Mouse (Mus musculus): Measurements from ENCODE around the gene Xxylt1. TPM values are rescaled to one million over a fixed set of nuclear protein-coding genes. Genes with fewer than 3 reads are reported as not detected.

The Xxylt1 gene
- total RNA-seq, 2 experiments from 2014 or later: 12.4 to 15.6 TPM

DNA sequence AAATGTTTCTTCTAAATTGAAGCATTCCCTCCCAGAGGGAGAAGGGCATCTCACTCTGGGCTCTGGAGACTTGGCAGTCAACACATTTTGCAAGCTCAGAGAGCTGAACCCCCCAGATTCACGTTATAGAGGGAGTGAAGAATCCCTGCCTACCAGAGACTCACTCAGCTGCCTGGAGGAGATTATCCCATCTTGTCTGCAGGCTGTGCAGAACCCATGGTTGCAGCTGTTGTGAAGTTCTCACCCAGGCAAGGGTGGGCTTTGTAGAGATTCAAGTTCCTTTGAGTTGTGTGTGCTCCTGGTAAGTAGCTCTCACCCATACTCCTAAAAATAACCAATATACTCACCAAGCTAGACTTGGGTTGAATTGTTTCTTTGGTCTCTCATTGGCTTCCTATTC is 132.6 kb downstream of the Xxylt1 start:
- DNase-seq: no peak

DNA sequence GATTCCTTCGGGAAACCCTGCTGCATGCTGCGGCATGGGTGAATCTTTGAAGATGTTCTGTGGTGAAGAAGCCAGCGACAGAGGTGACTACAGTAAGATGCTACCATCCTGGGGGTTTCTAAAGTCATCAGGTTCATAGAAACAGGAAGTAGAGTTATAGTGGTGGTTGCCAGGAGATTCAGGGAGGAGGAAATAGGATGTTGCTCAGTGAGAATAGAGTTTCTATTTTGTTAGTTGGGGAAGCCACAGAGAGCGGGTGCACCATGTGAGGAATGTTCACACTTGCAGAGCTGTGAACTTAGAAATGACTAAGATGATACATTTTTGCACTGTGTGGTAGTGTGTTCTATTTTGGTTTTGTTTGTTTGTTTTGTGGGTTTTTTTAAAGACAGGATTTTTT is 133.0 kb downstream of the Xxylt1 start:
- DNase-seq: no peak

DNA sequence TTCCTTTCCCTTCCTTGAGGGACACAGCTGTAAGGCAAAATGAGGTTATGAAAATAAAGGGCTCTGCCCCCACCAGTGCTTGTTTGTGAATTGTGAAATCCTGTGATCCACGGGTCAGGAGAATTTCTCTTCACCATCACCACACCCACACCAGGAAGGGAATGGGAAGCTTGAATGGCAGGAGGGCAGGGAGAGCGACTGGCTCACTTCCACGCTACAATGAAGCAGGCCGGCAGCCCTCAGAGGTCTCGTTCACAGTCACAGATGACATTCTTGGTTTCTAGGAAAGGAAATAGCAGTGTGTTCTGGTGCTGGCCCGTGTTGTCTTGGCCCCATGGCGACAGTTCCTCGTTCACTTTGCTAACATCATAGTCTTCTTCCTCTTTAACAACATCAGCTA is 136.3 kb downstream of the Xxylt1 start:
- DNase-seq: no peak

GRCm38 (mm10) chr16:30943919-30944318 is 137.3 kb downstream of the Xxylt1 start:
- no peak for DNase-seq

DNA sequence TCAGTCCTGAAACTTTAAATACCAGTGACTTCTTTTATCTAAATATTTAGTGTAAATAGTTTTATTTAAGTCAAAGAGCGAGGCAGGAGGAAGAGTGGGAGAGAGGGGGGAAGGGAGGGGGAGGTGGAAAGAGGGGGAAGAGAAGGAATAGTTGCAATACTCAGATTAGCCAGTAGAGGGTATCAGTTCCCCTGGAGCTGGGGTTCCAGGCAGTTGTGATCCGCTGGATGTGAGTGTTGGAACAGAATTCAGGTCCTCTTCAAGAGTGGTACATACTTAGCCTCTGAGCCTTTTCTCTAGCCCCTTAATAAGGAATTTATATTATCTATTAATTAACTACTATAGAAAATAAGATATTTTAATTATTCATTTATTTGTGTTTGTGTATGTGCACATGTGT is 140.5 kb downstream of the Xxylt1 start:
- no peak for DNase-seq

DNA sequence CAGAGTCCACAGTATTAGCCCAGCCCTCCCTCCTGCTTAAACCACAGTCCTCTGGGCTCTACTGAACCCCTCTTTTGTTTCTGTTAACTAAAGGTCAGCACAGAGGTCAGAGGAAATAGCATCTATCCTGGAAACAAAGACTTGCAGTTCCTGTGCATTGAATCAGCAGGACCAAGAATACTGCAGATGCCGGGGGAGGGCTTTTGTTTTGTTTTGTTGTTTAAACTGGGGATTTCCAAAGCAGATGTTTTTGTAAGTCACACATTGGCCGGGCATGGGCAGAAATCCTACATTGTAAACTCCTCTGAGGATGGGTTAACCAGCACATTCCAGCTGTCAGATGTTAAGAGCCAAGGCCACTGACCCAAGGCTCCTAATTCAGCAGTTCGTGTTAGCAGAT is 141.3 kb downstream of the Xxylt1 start:
- DNase-seq: no peak

GRCm38 (mm10) chr16:30939210-30939609 is 142.0 kb downstream of the Xxylt1 start:
- no peak for DNase-seq

- DNase-seq: no peak
These were observed 142.6 kb downstream of the Xxylt1 start for GRCm38 (mm10) chr16:30938664-30939063.

GRCm38 (mm10) chr16:30937665-30938064 is 143.6 kb downstream of the Xxylt1 start:
- no peak for DNase-seq

GRCm38 (mm10) chr16:30936471-30936870 is 144.8 kb downstream of the Xxylt1 start:
- no peak for DNase-seq

- DNase-seq: no peak
These were observed 145.2 kb downstream of the Xxylt1 start for GRCm38 (mm10) chr16:30936012-30936461.

DNA sequence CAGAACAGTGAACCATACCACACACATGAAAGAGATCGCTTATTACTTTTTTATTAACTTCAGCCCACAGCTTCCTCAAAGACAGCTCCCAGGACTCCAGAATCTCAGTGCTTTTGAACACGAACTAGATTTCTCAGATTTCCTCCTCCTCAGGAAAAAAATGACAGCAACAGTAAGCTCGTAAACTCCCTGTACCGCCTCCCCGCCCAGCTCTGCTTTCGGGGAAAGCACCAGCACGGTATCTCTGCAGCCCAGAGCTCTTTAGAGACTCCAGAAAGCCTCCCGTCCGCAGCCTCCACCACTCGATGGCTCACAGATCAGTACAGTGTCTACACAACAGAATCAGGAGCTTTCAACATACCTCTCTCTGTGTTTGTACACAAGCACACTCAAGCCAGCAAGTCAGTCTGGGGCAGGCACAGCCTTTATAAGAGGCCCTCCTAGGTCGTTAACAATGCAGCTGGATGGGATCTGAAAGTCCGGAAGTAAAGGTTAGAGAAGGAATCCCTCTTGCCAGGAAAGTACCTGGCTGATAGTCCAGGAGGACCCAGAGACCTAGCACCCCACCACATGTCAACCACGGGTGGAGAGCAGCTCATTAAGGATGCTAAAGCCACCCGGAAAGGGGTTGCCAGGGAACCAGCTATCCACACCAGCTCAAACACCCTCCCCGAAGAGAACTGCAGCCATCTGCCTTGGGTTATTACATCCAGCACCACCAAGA is 146.1 kb downstream of the Xxylt1 start:
- DNase-seq: peak; percentile 19

DNA sequence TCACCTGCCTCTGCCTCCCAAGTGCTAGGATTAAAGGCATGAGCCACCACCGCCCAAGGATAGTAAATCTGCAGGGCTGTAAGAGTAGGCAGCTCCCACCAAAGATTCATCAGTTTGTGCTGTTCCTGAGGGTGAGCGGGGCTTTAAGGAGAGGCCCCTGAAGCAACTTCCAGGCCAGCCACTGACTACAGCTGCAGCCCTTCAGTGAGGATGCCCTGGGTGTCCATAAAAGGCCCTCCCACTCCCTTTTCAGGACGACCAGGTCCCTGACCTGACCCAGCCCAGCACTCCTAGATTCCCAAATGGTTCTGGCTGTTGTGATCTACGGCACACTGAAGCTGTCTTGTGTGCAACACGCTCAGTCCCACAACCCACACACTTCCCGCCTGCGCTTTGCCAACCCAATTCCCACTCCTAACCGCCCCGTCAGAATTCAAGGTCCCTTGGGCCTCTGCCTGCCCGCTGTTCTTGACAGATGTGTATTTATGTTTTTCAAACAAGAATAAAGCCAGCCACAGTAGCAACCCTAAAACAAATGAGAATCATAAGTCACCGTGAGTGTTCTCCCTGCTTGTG is 146.9 kb downstream of the Xxylt1 start:
- DNase-seq: peak; percentile 53

GRCm38 (mm10) chr16:30933366-30933765 is 147.9 kb downstream of the Xxylt1 start:
- no peak for DNase-seq

- DNase-seq: no peak
These were observed 148.4 kb downstream of the Xxylt1 start for GRCm38 (mm10) chr16:30932791-30933190.

GRCm38 (mm10) chr16:30932196-30932595 is 149.0 kb downstream of the Xxylt1 start:
- no peak for DNase-seq

- DNase-seq: no peak
These were observed 152.1 kb downstream of the Xxylt1 start for GRCm38 (mm10) chr16:30929165-30929564.

DNA sequence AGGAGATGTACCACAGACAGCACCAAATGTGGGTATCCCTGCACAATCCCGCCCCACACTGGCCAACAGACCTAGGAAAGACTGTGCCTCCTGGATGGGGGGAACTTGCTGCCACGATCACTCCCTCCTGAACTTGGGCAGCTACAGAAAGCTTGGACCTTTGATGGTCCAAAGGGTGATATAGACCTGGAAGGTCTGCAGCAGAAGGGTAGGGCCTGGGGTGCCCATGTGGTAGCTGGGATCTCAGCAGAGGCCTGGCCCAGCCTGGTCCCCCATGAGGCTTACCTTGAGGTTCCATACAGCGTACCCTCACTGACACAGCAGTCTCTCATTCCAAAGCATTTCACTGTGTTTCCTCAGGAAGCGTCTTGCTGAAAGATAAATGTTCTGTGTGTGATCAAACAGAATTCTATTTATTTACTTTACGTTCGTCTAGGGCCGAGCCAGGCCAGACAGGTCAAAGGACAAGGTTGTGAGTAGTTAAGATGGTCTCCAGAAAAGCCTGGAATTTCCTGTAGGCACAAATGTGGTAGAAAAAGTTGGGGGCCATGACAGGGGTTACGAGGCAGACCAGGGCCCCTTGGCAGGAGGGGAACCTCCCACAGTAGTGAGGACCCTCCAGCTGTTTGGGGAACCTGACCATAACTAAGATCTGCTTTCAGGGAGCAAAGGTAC is 153.0 kb downstream of the Xxylt1 start:
- no peak for DNase-seq

DNA sequence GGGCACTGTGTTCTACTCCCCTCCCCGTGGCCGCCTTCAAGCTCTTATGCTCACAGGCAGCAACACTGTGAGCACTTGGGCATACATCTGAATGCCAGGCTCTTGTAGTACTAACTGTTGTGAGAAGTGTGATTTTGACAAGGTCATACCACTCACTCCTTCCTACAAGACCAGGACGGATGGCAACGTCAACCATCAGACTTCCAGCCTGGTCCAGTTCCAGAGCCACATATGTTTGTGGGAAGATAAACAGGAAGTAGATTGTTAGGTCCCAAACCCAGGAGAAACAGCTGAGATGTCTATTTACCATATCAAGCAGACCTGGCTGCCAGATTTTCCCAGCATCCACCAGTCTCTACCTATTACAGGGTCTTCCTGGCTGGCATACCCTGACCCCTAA is 155.7 kb downstream of the Xxylt1 start:
- no peak for DNase-seq

DNA sequence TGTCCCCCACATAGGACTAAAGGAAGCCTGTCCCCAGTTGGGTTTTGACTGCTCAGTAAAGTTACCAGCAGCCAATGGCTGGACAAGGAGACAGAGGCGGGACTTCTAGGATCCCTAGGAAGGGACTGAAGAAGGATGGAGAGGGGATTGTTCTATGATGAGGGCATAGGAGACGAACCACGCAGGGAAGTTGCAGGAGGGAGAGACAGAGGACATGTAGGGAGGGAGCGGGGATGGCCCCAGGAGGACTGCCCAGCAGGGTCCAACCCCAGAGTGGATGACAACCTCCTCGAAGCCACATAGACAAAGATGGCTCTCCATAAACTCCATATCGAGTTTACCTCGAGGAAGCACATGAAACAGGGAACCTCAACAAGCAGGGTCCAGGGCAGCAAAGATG is 157.3 kb downstream of the Xxylt1 start:
- DNase-seq: no peak

DNA sequence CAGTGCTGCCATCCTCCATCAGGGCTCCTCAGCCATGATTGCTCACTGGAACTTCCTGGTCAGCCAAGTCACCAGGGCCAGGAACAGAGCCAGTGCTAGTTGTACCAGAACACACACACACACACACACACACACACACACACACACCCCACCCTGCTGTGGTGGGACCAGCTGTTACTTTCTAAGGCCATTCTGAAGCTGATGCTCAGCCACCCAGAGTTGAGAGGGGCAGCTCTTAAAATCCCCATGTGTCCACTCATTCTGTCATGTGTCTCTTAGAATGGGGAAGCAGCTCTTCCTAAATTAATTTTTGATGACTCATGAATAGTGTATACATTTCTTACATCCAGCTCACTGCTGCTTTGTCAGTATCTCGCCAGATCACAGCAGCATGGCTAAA is 158.7 kb downstream of the Xxylt1 start:
- no peak for DNase-seq

GRCm38 (mm10) chr16:30918866-30919265 is 162.4 kb downstream of the Xxylt1 start:
- DNase-seq: no peak

DNA sequence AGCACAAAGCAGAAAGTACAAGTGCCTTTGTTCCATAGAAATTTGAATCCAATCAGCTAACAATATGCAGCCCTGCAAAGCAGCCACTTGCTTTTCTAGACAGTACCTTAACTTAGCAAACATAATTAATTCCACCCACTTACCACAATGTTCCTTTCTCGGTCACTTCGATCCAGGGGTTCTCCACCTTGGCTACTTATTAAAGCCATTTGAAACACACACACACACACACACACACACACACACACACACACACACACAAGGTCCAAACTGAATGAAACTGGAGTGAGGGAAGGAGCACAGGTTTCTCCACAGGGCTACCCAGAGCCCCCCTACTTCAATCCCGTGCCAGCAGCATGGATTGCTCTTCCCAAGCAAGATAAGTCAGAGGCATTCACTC is 164.3 kb downstream of the Xxylt1 start:
- no peak for DNase-seq
